Mouse (Mus musculus) liver, embryonic 14.5 days (tissue): ENCODE results near the gene Igf2bp1.

Experiments used
- CTCF ChIP-seq: IDR thresholded peaks from 2 replicates; pipeline ENCODE4 v1.5.1; 2016; ENCODE audit warnings: antibody characterized with exemption, low read depth, control low read depth
- EP300 ChIP-seq: IDR thresholded peaks from 2 replicates; pipeline ENCODE4 v1.6.1; 2016; ENCODE audit warnings: antibody characterized with exemption, low read depth

GRCm38 (mm10) chr11:95926398-95926797 lies 79.3 kb downstream of the Igf2bp1 start:
- TF ChIP-seq CTCF = peak; percentile 55
- no peak for TF ChIP-seq EP300
